8 mouse cellular contexts compared by ENCODE assay signal in genomic region chr9:41973775-41974657, GRCm38 (mm10).
DNase-seq lines count a peak whose midpoint lies in the region; ATAC-seq and TF ChIP-seq lines count a peak whose summit lies in the region.

No protein-coding gene starts in this region.

- peaks cover 2% of the 10 kb centered on the region; the same call in 1 of the 2 replicates for H3K36me3 ChIP-seq in kidney, adult 2 months (ENCODE audit: control insufficient read depth, insufficient read depth, low read length)
- peaks cover 36% of the 10 kb centered on the region for H3K36me3 ChIP-seq in kidney, embryonic 15.5 days
- H3K36me3 ChIP-seq in embryonic facial prominence, embryonic 15.5 days: peaks cover 37% of the 10 kb centered on the region
- peaks cover 43% of the 10 kb centered on the region for H3K36me3 ChIP-seq in hindbrain, embryonic 14.5 days (replicated peaks; ENCODE audit: control insufficient read depth, insufficient read depth)
- H3K36me3 ChIP-seq in neural tube, embryonic 12.5 days: peaks cover 44% of the 10 kb centered on the region

- ATAC-seq in kidney, embryonic 15.5 days (replicated peaks; ENCODE audit: low FRiP score): no peak
- ATAC-seq in embryonic facial prominence, embryonic 15.5 days (ENCODE audit: insufficient number of reproducible peaks, low FRiP score, low TSS enrichment, low read depth): peak; percentile 72; the same call in 1 of the 2 replicates
- peak; percentile 87; the same call in 1 of the 2 replicates for ATAC-seq in hindbrain, embryonic 14.5 days (ENCODE audit: low FRiP score)
- peak; percentile 71; the same call in 1 of the 2 replicates for ATAC-seq in neural tube, embryonic 12.5 days (ENCODE audit: low FRiP score, low read depth)
- no peak for ATAC-seq in granulocyte monocyte progenitor cell, adult 5-6 weeks (replicated peaks; ENCODE audit: poor library complexity, severe bottlenecking)

- no peaks in the 10 kb centered on the region for H3K4me1 ChIP-seq in kidney, adult 2 months (ENCODE audit: control insufficient read depth, insufficient read depth, low read length)
- 0 out of 2 replicates have a peak, but pooled peaks cover 2% of the 10 kb centered on the region for H3K4me1 ChIP-seq in kidney, embryonic 15.5 days
- H3K4me1 ChIP-seq in bone marrow, adult 2 months (ENCODE audit: control insufficient read depth, insufficient read depth, low read length): no peaks in the 10 kb centered on the region
- no peaks in the 10 kb centered on the region for H3K4me1 ChIP-seq in embryonic facial prominence, embryonic 15.5 days
- no peaks in the 10 kb centered on the region for H3K4me1 ChIP-seq in hindbrain, embryonic 14.5 days (replicated peaks; ENCODE audit: control insufficient read depth, insufficient read depth, low read length)
- no peaks in the 10 kb centered on the region for H3K4me1 ChIP-seq in neural tube, embryonic 12.5 days

- no peak for TF ChIP-seq POLR2A in kidney, adult 2 months (IDR thresholded peaks at IDR 0.05; ENCODE audit: low read depth, low read length)
- TF ChIP-seq POLR2A in bone marrow, adult 2 months (IDR thresholded peaks at IDR 0.05; ENCODE audit: borderline replicate concordance, control insufficient read depth, low read depth, low read length): no peak

- H3K4me3 ChIP-seq in kidney, adult 2 months (ENCODE audit: insufficient read depth, low read depth, low read length): no peak overlapping the region
- no peak overlapping the region for H3K4me3 ChIP-seq in kidney, embryonic 15.5 days (replicated peaks)
- H3K4me3 ChIP-seq in bone marrow, adult 2 months (replicated peaks; ENCODE audit: control insufficient read depth, low read depth, low read length): no peak overlapping the region
- no peak overlapping the region for H3K4me3 ChIP-seq in embryonic facial prominence, embryonic 15.5 days (replicated peaks)
- no peak overlapping the region for H3K4me3 ChIP-seq in hindbrain, embryonic 14.5 days (replicated peaks; ENCODE audit: low read length)
- H3K4me3 ChIP-seq in neural tube, embryonic 12.5 days: no peak overlapping the region

- TF ChIP-seq CTCF in kidney, adult 2 months (conservative IDR thresholded peaks at IDR 0.05; ENCODE audit: insufficient read depth, insufficient read length, low read depth, low read length): peak; percentile 57; the same call in 1 of the 2 replicates
- peak; percentile 52; the same call in 1 of the 2 replicates for TF ChIP-seq CTCF in bone marrow, adult 2 months (IDR thresholded peaks at IDR 0.05; ENCODE audit: control insufficient read depth, insufficient read depth, low read length)

- no peak overlapping the region for H3K9ac ChIP-seq in kidney, embryonic 15.5 days
- no peak overlapping the region for H3K9ac ChIP-seq in embryonic facial prominence, embryonic 15.5 days
- H3K9ac ChIP-seq in hindbrain, embryonic 14.5 days: 0 out of 2 replicates have a peak overlapping the region, but pooled peaks have one; percentile 1
- no peak overlapping the region for H3K9ac ChIP-seq in neural tube, embryonic 12.5 days

- H3K4me2 ChIP-seq in kidney, embryonic 15.5 days: no peak overlapping the region
- no peak overlapping the region for H3K4me2 ChIP-seq in embryonic facial prominence, embryonic 15.5 days (replicated peaks)
- H3K4me2 ChIP-seq in hindbrain, embryonic 14.5 days (replicated peaks): no peak overlapping the region
- no peak overlapping the region for H3K4me2 ChIP-seq in neural tube, embryonic 12.5 days (replicated peaks)

- H3K9me3 ChIP-seq in kidney, embryonic 15.5 days (replicated peaks): 0 out of 2 replicates have a peak, but pooled peaks cover 3% of the 10 kb centered on the region
- H3K9me3 ChIP-seq in embryonic facial prominence, embryonic 15.5 days (replicated peaks): 0 out of 2 replicates have a peak, but pooled peaks cover 3% of the 10 kb centered on the region
- no peaks in the 10 kb centered on the region for H3K9me3 ChIP-seq in hindbrain, embryonic 14.5 days (ENCODE audit: control insufficient read depth, low read length)
- H3K9me3 ChIP-seq in neural tube, embryonic 12.5 days: peaks cover 4% of the 10 kb centered on the region; the same call in 1 of the 2 replicates

- H3K27ac ChIP-seq in kidney, adult 2 months (ENCODE audit: insufficient read depth, low read depth, low read length): no peak overlapping the region
- H3K27ac ChIP-seq in kidney, embryonic 15.5 days: no peak overlapping the region
- no peak overlapping the region for H3K27ac ChIP-seq in bone marrow, adult 2 months (ENCODE audit: control insufficient read depth, insufficient read depth, low read depth, low read length, poor library complexity)
- no peak overlapping the region for H3K27ac ChIP-seq in embryonic facial prominence, embryonic 15.5 days (replicated peaks)
- H3K27ac ChIP-seq in hindbrain, embryonic 14.5 days: peak overlapping the region; percentile 48; the same call in 1 of the 2 replicates
- no peak overlapping the region for H3K27ac ChIP-seq in neural tube, embryonic 12.5 days

- DNase-seq in kidney, adult 2 months: peak; percentile 30
- DNase-seq in hindbrain, embryonic 14.5 days (ENCODE audit: low spot score): peak; percentile 79
- DNase-seq in left cerebral cortex, postnatal 36 days (ENCODE audit: low spot score in 2 of 2): peak; percentile 77 to 81

- H3K27me3 ChIP-seq in kidney, adult 2 months (replicated peaks; ENCODE audit: control insufficient read depth, insufficient read depth, low read length): no peaks in the 10 kb centered on the region
- H3K27me3 ChIP-seq in kidney, embryonic 15.5 days: no peaks in the 10 kb centered on the region
- H3K27me3 ChIP-seq in embryonic facial prominence, embryonic 15.5 days: no peaks in the 10 kb centered on the region
- H3K27me3 ChIP-seq in hindbrain, embryonic 14.5 days (ENCODE audit: control insufficient read depth, insufficient read depth, low read length): no peaks in the 10 kb centered on the region
- H3K27me3 ChIP-seq in neural tube, embryonic 12.5 days (replicated peaks): no peaks in the 10 kb centered on the region

- WGBS in kidney, adult 2 months: 78% methylated on average over 25 of the region's 25 CpGs
- WGBS in kidney, embryonic 15.5 days: 76% methylated on average over 25 of the region's 25 CpGs
- 76% methylated on average over 25 of the region's 25 CpGs for whole genome bisulfite sequencing in bone marrow, adult 2 months
- WGBS in embryonic facial prominence, embryonic 15.5 days: 67% methylated on average over 25 of the region's 25 CpGs
- 71% methylated on average over 25 of the region's 25 CpGs for WGBS in hindbrain, embryonic 14.5 days
- 71% methylated on average over 25 of the region's 25 CpGs for WGBS in neural tube, embryonic 12.5 days

- intact Hi-C loops in left cerebral cortex, postnatal 36 days (cut with DNase I): no loop called here

Comparison
In these comparisons a context has a peak if more than half of its experiments do, and no peak if none do; other contexts are left out.
1. ATAC-seq: peak in embryonic facial prominence, embryonic 15.5 days (single experiment), hindbrain, embryonic 14.5 days (single experiment) and neural tube, embryonic 12.5 days (single experiment); none in kidney, embryonic 15.5 days (single experiment) and granulocyte monocyte progenitor cell, adult 5-6 weeks (single experiment).
2. Peak in every context shown above with its lines, with median percentiles within 50 percentile points of each other: DNase-seq.